Mouse (Mus musculus) liver, embryonic 14.5 days (tissue): ENCODE measurements around the gene Gucy1b2.

ENCODE experiments used
- CTCF ChIP-seq: IDR thresholded peaks from 2 replicates; pipeline ENCODE4 v1.5.1; 2016; ENCODE audit warnings: antibody characterized with exemption, low read depth, control low read depth
- EP300 ChIP-seq: IDR thresholded peaks from 2 replicates; pipeline ENCODE4 v1.6.1; 2016; ENCODE audit warnings: antibody characterized with exemption, low read depth

GRCm38 (mm10) chr14:62389064-62389728 lies 66.9 kb downstream of the Gucy1b2 start:
- TF ChIP-seq EP300 (no peak), CTCF (no peak)
